Mouse (Mus musculus): ENCODE measurements around the gene Clip2.

DNA sequence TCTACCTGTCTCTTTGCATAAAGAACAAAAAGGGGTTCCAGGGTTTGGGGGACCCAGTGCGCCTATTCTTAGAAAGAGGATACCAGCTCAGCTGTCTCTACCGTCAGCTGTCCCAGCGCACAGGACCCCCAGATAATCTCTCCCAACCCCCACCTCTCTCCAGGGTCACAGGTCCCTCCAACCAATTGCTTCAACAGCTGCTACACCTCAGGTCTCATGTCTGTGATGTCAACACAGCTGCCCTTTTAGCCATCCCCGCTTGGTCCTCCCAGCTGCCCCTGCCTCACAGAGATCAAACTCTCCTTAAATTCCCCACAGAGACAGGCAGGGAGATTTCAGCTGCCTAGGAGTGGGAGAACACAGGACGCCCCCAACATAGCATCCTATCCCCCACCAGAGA lies 28.5 kb downstream of the Clip2 start:
- TF ChIP-seq CTCF (IDR thresholded peaks at IDR 0.05; ENCODE audit: borderline replicate concordance, insufficient read depth, low read depth, low read length) (no peak), POLR2A (IDR thresholded peaks at IDR 0.05; ENCODE audit: borderline replicate concordance, insufficient read depth, low read length) (no peak)
